Mouse (Mus musculus): ENCODE results near the gene Rpl7l1.

- no peak for TF ChIP-seq CTCF (IDR thresholded peaks at IDR 0.05; ENCODE audit: borderline replicate concordance, insufficient read depth, low read length)
- TF ChIP-seq POLR2A (IDR thresholded peaks at IDR 0.05; ENCODE audit: low read depth, low read length), result no peak
Measured at GRCm38 (mm10) chr17:46775070-46775469, 7.4 kb downstream of the Rpl7l1 start.
